Comparison of ENCODE assay signal across 9 mouse cellular contexts in genomic region chr11:24080541-24080940, GRCm38 (mm10). TPM values are rescaled to one million over a fixed set of nuclear protein-coding genes. Genes with fewer than 3 reads are reported as not detected.
DNase-seq lines count a peak whose midpoint lies in the region; ATAC-seq lines count a peak whose summit lies in the region.
"Had no signal": no experiment of that assay in that cellular context is flagged by ENCODE, and none has a peak within 500 bp of the region (broad histone marks: within the 10 kb centered on the region; RNA-seq: fewer than 3 reads in every experiment).

No protein-coding gene starts in this region.

- H3K27me3 ChIP-seq in neural tube, embryonic 11.5 days (ENCODE audit: control insufficient read depth, insufficient read depth, low read length): no peaks in the 10 kb centered on the region
- H3K27me3 ChIP-seq in liver, embryonic 15.5 days: peaks cover 16% of the 10 kb centered on the region

- intact Hi-C loops in heart, postnatal 14 days (cut with DNase I): loop anchor here (5.0 kb wide), 2 partner anchors 157 to 1782 kb away; no protein-coding TSS in a partner anchor

- no peaks in the 10 kb centered on the region for H3K9me3 ChIP-seq in neural tube, embryonic 11.5 days (ENCODE audit: control insufficient read depth, low read length)
- H3K9me3 ChIP-seq in liver, embryonic 15.5 days (replicated peaks): no peaks in the 10 kb centered on the region

- H3K27ac ChIP-seq in neural tube, embryonic 11.5 days (ENCODE audit: low read depth, low read length): peak overlapping the region; percentile 86
- H3K27ac ChIP-seq in liver, embryonic 15.5 days (replicated peaks): peak overlapping the region; percentile 83

- H3K36me3 ChIP-seq in neural tube, embryonic 11.5 days (ENCODE audit: control insufficient read depth, insufficient read depth, low read length): peaks cover 4% of the 10 kb centered on the region; the same call in 1 of the 2 replicates
- H3K36me3 ChIP-seq in liver, embryonic 15.5 days (replicated peaks): peaks cover 6% of the 10 kb centered on the region

- peaks cover 14% of the 10 kb centered on the region; the same call in 1 of the 2 replicates for H3K4me1 ChIP-seq in neural tube, embryonic 11.5 days (ENCODE audit: control insufficient read depth, insufficient read depth, low read length)
- H3K4me1 ChIP-seq in liver, embryonic 15.5 days (replicated peaks): peaks cover 86% of the 10 kb centered on the region

- ATAC-seq in CD4-positive, CD25-positive, alpha-beta regulatory T cell, adult 4 months: no peak
- ATAC-seq in neural tube, embryonic 11.5 days (ENCODE audit: insufficient read depth, low FRiP score, low TSS enrichment): peak; percentile 29
- ATAC-seq in liver, embryonic 15.5 days (ENCODE audit: insufficient read depth): peak; percentile 54
- ATAC-seq in erythroid progenitor cell, adult 5-6 weeks (replicated peaks; ENCODE audit: low FRiP score, poor library complexity, severe bottlenecking): no peak

- peak overlapping the region; percentile 99 for H3K4me2 ChIP-seq in neural tube, embryonic 11.5 days (ENCODE audit: low read depth)
- H3K4me2 ChIP-seq in liver, embryonic 15.5 days: peak overlapping the region; percentile 97

- peak overlapping the region; percentile 97 for H3K9ac ChIP-seq in neural tube, embryonic 11.5 days (ENCODE audit: low read length)
- H3K9ac ChIP-seq in liver, embryonic 15.5 days: peak overlapping the region; percentile 71

- peak overlapping the region; percentile 93 for H3K4me3 ChIP-seq in neural tube, embryonic 11.5 days (ENCODE audit: low read depth, low read length)
- peak overlapping the region; percentile 74 for H3K4me3 ChIP-seq in liver, embryonic 15.5 days (replicated peaks)

- 0% methylated on average over 24 of the region's 30 CpGs for WGBS in neural tube, embryonic 11.5 days
- under 1% methylated on average over 30 of the region's 30 CpGs for WGBS in liver, embryonic 15.5 days (ENCODE audit: insufficient replicate concordance)

- peak; percentile 47 for DNase-seq in CD4-positive, CD25-positive, alpha-beta regulatory T cell, adult 2 months (ENCODE audit: low read depth, low spot score)
- DNase-seq in neural tube, embryonic 11.5 days (ENCODE audit: low spot score): peak; percentile 74
- DNase-seq in neural tube, embryonic 10.5 days (ENCODE audit: extremely low spot score, low spot score): no peak
- DNase-seq in heart, postnatal 14 days: peak; percentile 35 to 40
- DNase-seq in right cerebral cortex, postnatal 10 days (ENCODE audit: low spot score in 2 of 2): peak; percentile 83 to 86

RNA-seq across cellular contexts. Expression of gene Bcl11a, which starts 2.7 kb away (rescaled TPM):
- under 1 TPM; 0.23 to 0.79 TPM for polyA plus RNA-seq in CD4-positive, CD25-positive, alpha-beta regulatory T cell, adult 4 months (2017; shearing (Covaris generic))
- polyA plus RNA-seq in neural tube, embryonic 11.5 days (2014; fragmentation: Nextera tagmentation; extraction: Ambion mirVana): 72.2 and 72.7 TPM in 2 replicates
- 1 to 10 TPM; 4.1 to 5.0 TPM for total RNA-seq in heart, postnatal 14 days (2021)
- polyA plus RNA-seq in liver, embryonic 15.5 days (2015; fragmentation: Nextera tagmentation; extraction: Ambion mirVana): 24.7 and 25.2 TPM in 2 replicates
- total RNA-seq in erythroid progenitor cell, adult 5-6 weeks (2015; ENCODE audit: low replicate concordance): 20.5 and 23.5 TPM in 2 replicates
- 7.4 and 12.9 TPM in 2 replicates for total RNA-seq in erythroid progenitor cell, adult 5-6 weeks (2017; ENCODE audit: low replicate concordance)

RNA-seq across cellular contexts. Expression of gene A830031A19Rik, which starts 5.7 kb away (rescaled TPM):
- polyA plus RNA-seq in CD4-positive, CD25-positive, alpha-beta regulatory T cell, adult 4 months (2017; shearing (Covaris generic)): not detected
- not detected in 2 replicates for polyA plus RNA-seq in neural tube, embryonic 11.5 days (2014; fragmentation: Nextera tagmentation; extraction: Ambion mirVana)
- not detected for total RNA-seq in heart, postnatal 14 days (2021)
- not detected in 2 replicates for polyA plus RNA-seq in liver, embryonic 15.5 days (2015; fragmentation: Nextera tagmentation; extraction: Ambion mirVana)
- not detected in 2 replicates for total RNA-seq in erythroid progenitor cell, adult 5-6 weeks (2015; ENCODE audit: low replicate concordance)
- not detected in 2 replicates for total RNA-seq in erythroid progenitor cell, adult 5-6 weeks (2017; ENCODE audit: low replicate concordance)
- polyA plus RNA-seq: gonadal fat pad, adult 2 months had no signal

Comparison
In these comparisons a context has a peak if more than half of its experiments do, and no peak if none do; other contexts are left out.
1. ATAC-seq: peak in neural tube, embryonic 11.5 days (single experiment) and liver, embryonic 15.5 days (single experiment); none in CD4-positive, CD25-positive, alpha-beta regulatory T cell, adult 4 months (single experiment) and erythroid progenitor cell, adult 5-6 weeks (single experiment).
2. RNA of gene Bcl11a, which starts 2.7 kb away (polyA plus RNA-seq): 72.2 to 72.7 TPM in neural tube, embryonic 11.5 days and 24.7 to 25.2 TPM in liver, embryonic 15.5 days; 0.23 to 0.79 TPM in CD4-positive, CD25-positive, alpha-beta regulatory T cell, adult 4 months; every median in the first group is over 10 times any median in the second.